Comparison of ENCODE assay signal across 8 mouse cellular contexts in genomic region chr3:144242025-144242673, GRCm38 (mm10). TPM values are rescaled to one million over a fixed set of nuclear protein-coding genes. Genes with fewer than 3 reads are reported as not detected.
DNase-seq lines count a peak whose midpoint lies in the region; ATAC-seq and TF ChIP-seq lines count a peak whose summit lies in the region.

No protein-coding gene starts in this region.

- TF ChIP-seq POLR2A in spleen, adult 2 months (IDR thresholded peaks at IDR 0.05; ENCODE audit: low read depth, low read length) = no peak

- DNase-seq in heart, adult 11 months = peak; percentile 91
- peak; percentile 61 to 75 for DNase-seq in cerebellum, adult 18-20 months
- peak; percentile 66 for DNase-seq in hindlimb bud, embryonic 11.5 days (ENCODE audit: extremely low spot score, low read depth, low spot score)
- DNase-seq in left cerebral cortex, postnatal 10 days (ENCODE audit: extremely low spot score in 1 of 2, low spot score in 2 of 2) = peak; percentile 76 to 77
- peak; percentile 94 for DNase-seq in midbrain, embryonic 14.5 days
- DNase-seq in spleen, adult 2 months (ENCODE audit: low read depth in 1 of 2, low spot score in 2 of 2) = peak; percentile 47 to 70

- H3K4me1 ChIP-seq in heart, embryonic 12.5 days (replicated peaks) = no peaks in the 10 kb centered on the region
- no peaks in the 10 kb centered on the region for H3K4me1 ChIP-seq in midbrain, embryonic 14.5 days (ENCODE audit: control insufficient read depth, insufficient read depth, low read length)
- H3K4me1 ChIP-seq in spleen, adult 2 months (ENCODE audit: control insufficient read depth, insufficient read depth, insufficient read length) = no peaks in the 10 kb centered on the region

- H3K4me2 ChIP-seq in heart, embryonic 12.5 days = no peak overlapping the region
- no peak overlapping the region for H3K4me2 ChIP-seq in midbrain, embryonic 14.5 days (ENCODE audit: low read length)

- no peak overlapping the region for H3K9ac ChIP-seq in heart, embryonic 12.5 days
- no peak overlapping the region for H3K9ac ChIP-seq in midbrain, embryonic 14.5 days (replicated peaks; ENCODE audit: low read length)

- no peaks in the 10 kb centered on the region for H3K27me3 ChIP-seq in heart, embryonic 12.5 days (replicated peaks)
- H3K27me3 ChIP-seq in midbrain, embryonic 14.5 days (ENCODE audit: control insufficient read depth, insufficient read depth, low read length) = no peaks in the 10 kb centered on the region
- no peaks in the 10 kb centered on the region for H3K27me3 ChIP-seq in spleen, adult 2 months (ENCODE audit: control insufficient read depth, insufficient read depth, low read length)

- 0 out of 2 replicates have a peak, but pooled peaks cover 6% of the 10 kb centered on the region for H3K9me3 ChIP-seq in heart, embryonic 12.5 days (replicated peaks)
- H3K9me3 ChIP-seq in midbrain, embryonic 14.5 days (ENCODE audit: control insufficient read depth, low read length) = no peaks in the 10 kb centered on the region

- ATAC-seq in heart, embryonic 12.5 days (ENCODE audit: insufficient number of reproducible peaks, low FRiP score) = no peak
- peak; percentile 93 for ATAC-seq in frontal cortex, adult (ENCODE audit: low TSS enrichment)
- no peak for ATAC-seq in midbrain, embryonic 14.5 days (ENCODE audit: low FRiP score, low TSS enrichment)

- 25% methylated on average over 15 of the region's 15 CpGs for WGBS in heart, embryonic 12.5 days
- 27% methylated on average over 15 of the region's 15 CpGs for WGBS in midbrain, embryonic 14.5 days
- 27% methylated on average over 15 of the region's 15 CpGs for WGBS in spleen, adult 2 months

- no peak overlapping the region for H3K27ac ChIP-seq in heart, embryonic 12.5 days (ENCODE audit: poor library complexity, severe bottlenecking)
- H3K27ac ChIP-seq in midbrain, embryonic 14.5 days (replicated peaks; ENCODE audit: low read depth, low read length) = no peak overlapping the region
- no peak overlapping the region for H3K27ac ChIP-seq in spleen, adult 2 months (ENCODE audit: insufficient read depth, low read length)

- no peak overlapping the region for H3K4me3 ChIP-seq in heart, embryonic 12.5 days
- H3K4me3 ChIP-seq in midbrain, embryonic 14.5 days (replicated peaks; ENCODE audit: low read depth, low read length) = no peak overlapping the region
- H3K4me3 ChIP-seq in spleen, adult 2 months (ENCODE audit: extremely low read depth, insufficient read depth, insufficient read length) = no peak overlapping the region

- peak; percentile 77; the same call in 1 of the 2 replicates for TF ChIP-seq CTCF in spleen, adult 2 months (IDR thresholded peaks at IDR 0.05; ENCODE audit: extremely low read depth, insufficient read depth, insufficient read length, insufficient replicate concordance)

- intact Hi-C loops in left cerebral cortex, postnatal 10 days (cut with DNase I) = loop anchor here (5.0 to 10.0 kb wide), 2 partner anchors 1000 to 1247 kb away; no protein-coding TSS in a partner anchor

- H3K36me3 ChIP-seq in heart, embryonic 12.5 days = no peaks in the 10 kb centered on the region
- no peaks in the 10 kb centered on the region for H3K36me3 ChIP-seq in midbrain, embryonic 14.5 days (ENCODE audit: control insufficient read depth, insufficient read depth, low read length)
- H3K36me3 ChIP-seq in spleen, adult 2 months (ENCODE audit: control insufficient read depth, insufficient read depth, low read length) = no peaks in the 10 kb centered on the region

RNA-seq across cellular contexts. Expression of gene Lmo4, which starts 37.1 kb away (rescaled TPM):
- polyA plus RNA-seq in heart, embryonic 12.5 days (2016; fragmentation: Nextera tagmentation; extraction: Ambion mirVana) = 44.9 and 45.9 TPM in 2 replicates
- 100 to 1,000 TPM; 251 to 313 TPM for total RNA-seq in left cerebral cortex, postnatal 10 days (2021)
- polyA plus RNA-seq in midbrain, embryonic 14.5 days (2014; fragmentation: Nextera tagmentation; extraction: Ambion mirVana) = 67.5 and 87.9 TPM in 2 replicates
- 37.3 and 38.9 TPM in 2 replicates for polyA plus RNA-seq in spleen, adult 2 months (2012; rRNA removed)
